Mouse (Mus musculus) liver, adult 10 weeks (tissue): Measurements from ENCODE around the gene Slc9a1. TPM values are rescaled to one million over a fixed set of nuclear protein-coding genes. Genes with fewer than 3 reads are reported as not detected.

Source experiments
- polyA plus RNA-seq: library from polyadenylated mRNA; stranded (reverse); fragments of 350-450 nt; fragmentation: Illumina TruSeq; extraction: RNeasy Lipid Tissue Mini Kit (QIAGEN cat#74804); gene quantifications from one replicate; pipeline ENCODE4 v1.2.3, GENCODE M21; 2014; ENCODE audit warnings: low read depth, low replicate concordance

Slc9a1 gene
- 0.48 TPM for polyA plus RNA-seq

DNA sequence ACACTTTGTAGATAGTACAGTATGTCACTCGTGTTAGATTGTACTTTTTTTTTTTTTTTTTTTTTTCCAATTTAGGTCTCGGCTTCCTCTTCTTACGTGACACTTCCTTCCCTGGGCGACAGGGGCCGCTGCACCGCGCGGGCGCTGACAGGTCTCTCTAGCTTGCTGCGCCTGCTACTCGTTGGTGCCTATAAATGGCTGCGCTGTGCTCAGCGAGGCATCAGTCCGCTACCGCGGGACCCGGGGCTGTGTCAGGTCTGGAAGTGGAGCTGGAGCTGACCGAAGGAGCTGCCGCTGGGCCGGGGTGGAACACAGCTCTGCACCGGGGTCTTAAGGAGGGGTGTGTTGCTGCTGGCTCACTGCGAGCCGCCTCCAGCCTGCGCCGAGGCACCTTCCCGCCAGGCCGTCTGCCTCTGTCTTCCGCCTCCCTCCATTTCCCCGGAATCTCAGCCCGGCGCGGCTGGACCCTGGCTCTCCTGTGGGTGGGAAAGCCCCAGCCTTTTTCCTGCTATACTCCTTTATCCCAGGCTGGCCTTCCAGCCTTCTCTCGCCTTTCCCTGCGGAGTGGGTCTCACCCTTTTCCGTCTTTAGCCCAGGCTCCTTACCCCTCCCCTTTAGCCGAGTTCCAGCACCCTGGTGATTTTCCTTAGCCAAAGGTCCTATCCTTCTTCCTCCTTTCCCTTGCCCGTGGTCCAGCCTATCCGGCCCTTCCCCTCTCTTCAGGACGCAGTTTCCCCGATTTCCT lies at the start of gene Slc9a1:
Gene Slc9a1, plus strand, starts transcription at position 154 of the 745 bp plus-strand sequence.

DNA sequence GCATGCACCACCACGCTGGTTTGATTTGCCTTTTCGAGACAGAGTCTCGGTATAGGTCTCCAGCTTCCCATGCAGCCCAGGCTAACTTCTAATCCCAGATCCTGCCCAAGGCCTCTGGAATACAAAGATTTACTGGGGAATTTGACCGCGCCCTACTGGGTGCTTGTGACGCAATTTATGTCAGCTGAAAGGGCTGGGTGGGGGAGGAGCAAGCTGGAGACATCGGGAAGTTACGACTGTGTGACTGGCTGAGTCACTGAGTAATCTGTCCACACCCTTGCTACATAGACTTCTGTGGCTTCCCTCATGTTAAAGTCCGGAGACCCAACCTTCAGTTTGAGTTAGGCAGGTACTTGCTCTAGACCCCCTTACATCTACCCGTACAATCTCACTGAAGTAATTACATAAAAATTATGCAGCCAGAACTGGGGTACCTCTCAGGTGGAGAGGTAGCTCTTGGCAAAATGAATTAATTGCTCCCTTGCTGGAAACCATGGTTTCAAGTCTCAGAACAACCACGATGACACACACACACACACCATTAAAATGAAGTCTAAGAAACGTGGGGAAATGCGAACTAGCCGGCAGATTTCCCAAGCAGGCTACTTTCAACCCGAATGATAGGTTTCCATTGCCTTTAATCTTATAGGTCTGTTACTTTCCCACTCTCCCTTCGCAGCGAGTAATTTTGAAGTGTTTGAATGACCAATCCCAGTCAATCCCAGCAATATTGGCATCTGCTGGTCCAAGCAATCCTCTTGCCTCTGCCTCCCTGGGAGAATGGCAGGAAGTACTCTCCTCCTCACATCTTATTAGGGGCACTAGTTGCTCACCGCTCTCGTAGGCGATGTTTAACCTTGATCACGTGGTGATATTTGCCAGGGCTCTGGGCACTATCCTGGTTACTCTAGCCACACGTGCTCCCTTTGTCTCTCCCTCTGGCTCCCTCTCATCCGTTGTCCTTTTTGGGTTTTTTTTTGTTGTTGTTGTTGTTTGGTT lies 15.8 kb upstream of the Slc9a1 start, which contains the start of gene Wdtc1:
Gene Wdtc1, minus strand, starts transcription at position 115 of the 999 bp plus-strand sequence.

Other genes starting within 250 kb of the Slc9a1 start
- 13.8 TPM for gene Wasf2, start 239.2 kb upstream of the Slc9a1 start, polyA plus RNA-seq
- gene Cd164l2, start 157.6 kb upstream of the Slc9a1 start, polyA plus RNA-seq: not detected
- not detected for gene Gpr3, start 157.2 kb upstream of the Slc9a1 start, polyA plus RNA-seq
- gene Map3k6, start 128.9 kb upstream of the Slc9a1 start, polyA plus RNA-seq: not detected
- not detected for gene Sytl1, start 106.6 kb upstream of the Slc9a1 start, polyA plus RNA-seq
- 3.8 TPM for gene Tmem222, start 91.9 kb upstream of the Slc9a1 start, polyA plus RNA-seq
- 7.5 TPM for gene Wdtc1, start 16.2 kb upstream of the Slc9a1 start, polyA plus RNA-seq
- gene Tent5b, start 110.4 kb downstream of the Slc9a1 start, polyA plus RNA-seq: not detected
- gene Trnp1, start 128.8 kb downstream of the Slc9a1 start, polyA plus RNA-seq: not detected
- not detected for gene Kdf1, start 149.3 kb downstream of the Slc9a1 start, polyA plus RNA-seq
- 16.6 TPM for gene Nudc, start 176.3 kb downstream of the Slc9a1 start, polyA plus RNA-seq
- 4.4 TPM for gene Nr0b2, start 183.7 kb downstream of the Slc9a1 start, polyA plus RNA-seq
- not detected for gene Gpatch3, start 205.0 kb downstream of the Slc9a1 start, polyA plus RNA-seq
- gene Gpn2, start 214.7 kb downstream of the Slc9a1 start, polyA plus RNA-seq: not detected
- gene Sfn, start 232.5 kb downstream of the Slc9a1 start, polyA plus RNA-seq: not detected